Mouse (Mus musculus) hindbrain, postnatal 0 days (tissue): ENCODE measurements around the gene Pitpnm2. TPM values are rescaled to one million over a fixed set of nuclear protein-coding genes. Genes with fewer than 3 reads are reported as not detected.

ENCODE experiments used
- ATAC-seq: fragments of 200-750 bp; cut with Nextera tagmentation; 2 replicates; pipeline ENCODE4 v1.8.0; 2017; ENCODE audit warnings: mild to moderate bottlenecking, moderate TSS enrichment, moderate library complexity
- DNase-seq: peaks from one replicate; pipeline ENCODE4 v3.0.0-alpha.2; 2015; ENCODE audit warnings: low spot score
- H3K27ac ChIP-seq: fragments of 300-500 bp; sonication (generic); 2 replicates; pipeline ENCODE4 v1.5.1; 2014; ENCODE audit warnings: mild to moderate bottlenecking
- H3K27me3 ChIP-seq: fragments of 300-500 bp; sonication (generic); 2 replicates; pipeline ENCODE4 v1.6.1; 2014; ENCODE audit warnings: low read length, mixed read lengths; ENCODE audit not compliant: insufficient read depth
- H3K36me3 ChIP-seq: fragments of 300-500 bp; sonication (generic); 2 replicates; pipeline ENCODE4 v1.6.1; 2014; ENCODE audit warnings: low read length, mixed read lengths; ENCODE audit not compliant: insufficient read depth
- H3K4me1 ChIP-seq: fragments of 300-500 bp; sonication (generic); 2 replicates; pipeline ENCODE4 v1.6.1; 2014; ENCODE audit warnings: antibody characterized with exemption, low read length, mixed read lengths; ENCODE audit not compliant: insufficient read depth
- H3K4me2 ChIP-seq: fragments of 300-500 bp; sonication (generic); 2 replicates; pipeline ENCODE4 v1.6.1; 2014; ENCODE audit warnings: low read depth, mild to moderate bottlenecking, low read length, moderate library complexity, mixed read lengths
- H3K4me3 ChIP-seq: fragments of 300-500 bp; sonication (generic); 2 replicates; pipeline ENCODE4 v1.5.1; 2014; ENCODE audit warnings: low read length
- H3K9ac ChIP-seq: fragments of 300-500 bp; sonication (generic); replicated peaks from 2 replicates; pipeline ENCODE4 v1.6.1; 2014; ENCODE audit warnings: mild to moderate bottlenecking, low read length, moderate library complexity, mixed read lengths
- H3K9me3 ChIP-seq: fragments of 300-500 bp; sonication (generic); 2 replicates; pipeline ENCODE4 v1.6.1; 2016; ENCODE audit warnings: low read length, mixed read lengths
- CTCF ChIP-seq: IDR thresholded peaks from 2 replicates; pipeline ENCODE4 v1.5.1; 2016; ENCODE audit warnings: antibody characterized with exemption, control low read depth, low read depth
- WGBS: fragments of 180-500 bp; shearing (Covaris S2); extraction: QIAGEN DNeasy Blood & Tissue Kit; methylation state at CpG from one replicate; pipeline ENCODE4 v1.1.7; 2014; 5-methylcytosine and 5-hydroxymethylcytosine counted together
- polyA plus RNA-seq: library from polyadenylated mRNA; unstranded; fragments of >200 nt; fragmentation: Nextera tagmentation; extraction: Ambion mirVana; gene quantifications from 2 replicates; pipeline ENCODE4 v1.2.1, GENCODE M21; 2015
- total RNA-seq: library from RNA; depleted of rRNA; stranded (reverse); fragments of >200 nt; gene quantifications from 2 replicates; pipeline ENCODE4 v1.2.3, GENCODE M21; 2014

The Pitpnm2 gene
- total and polyA plus RNA-seq, 2 experiments from 2014 or later = 7.6 to 43.9 TPM

GRCm38 (mm10) chr5:124168428-124169223 is 80.9 kb downstream of the Pitpnm2 start:
- Histone ChIP-seq H3K4me2 (no peak overlapping the region), H3K9ac (no peak overlapping the region), H3K27ac (no peak overlapping the region), H3K9me3 (no peaks in the 10 kb centered on the region), H3K27me3 (no peaks in the 10 kb centered on the region), H3K36me3 (no peaks in the 10 kb centered on the region), H3K4me1 (peaks cover 39% of the 10 kb centered on the region), H3K4me3 (no peak overlapping the region)
- no peak for TF ChIP-seq CTCF
- ATAC-seq (no peak), DNase-seq (no peak)
- WGBS = 83% methylated on average over 12 of the region's 12 CpGs

GRCm38 (mm10) chr5:124167621-124168020 is 81.9 kb downstream of the Pitpnm2 start:
- no peaks in the 10 kb centered on the region for H3K27me3 ChIP-seq
- H3K9ac ChIP-seq = no peak overlapping the region
- ATAC-seq (no peak), DNase-seq (no peak)
- H3K36me3 ChIP-seq = no peaks in the 10 kb centered on the region
- no peak for TF ChIP-seq CTCF
- H3K4me3 ChIP-seq = no peak overlapping the region
- WGBS = 59% methylated on average over 10 of the region's 10 CpGs
- no peak overlapping the region for H3K4me2 ChIP-seq
- no peaks in the 10 kb centered on the region for H3K9me3 ChIP-seq
- H3K27ac ChIP-seq = no peak overlapping the region
- peaks cover 42% of the 10 kb centered on the region for H3K4me1 ChIP-seq

- ATAC-seq (no peak), DNase-seq (peak; percentile 21)
- Histone ChIP-seq H3K9me3 (no peaks in the 10 kb centered on the region), H3K4me2 (no peak overlapping the region), H3K36me3 (no peaks in the 10 kb centered on the region), H3K27me3 (no peaks in the 10 kb centered on the region), H3K9ac (no peak overlapping the region), H3K4me1 (peaks cover 43% of the 10 kb centered on the region), H3K27ac (peak overlapping the region; percentile 73; the same call in 1 of the 2 replicates), H3K4me3 (no peak overlapping the region)
- TF ChIP-seq CTCF = no peak
Observed at GRCm38 (mm10) chr5:124166741-124167140, 82.8 kb downstream of the Pitpnm2 start.

GRCm38 (mm10) chr5:124165622-124166570 is 83.7 kb downstream of the Pitpnm2 start:
- DNase-seq = peak; percentile 79
- TF ChIP-seq CTCF = no peak
- Histone ChIP-seq H3K4me3 (no peak overlapping the region), H3K4me2 (no peak overlapping the region), H3K4me1 (peaks cover 43% of the 10 kb centered on the region), H3K9me3 (no peaks in the 10 kb centered on the region), H3K36me3 (no peaks in the 10 kb centered on the region), H3K27me3 (no peaks in the 10 kb centered on the region), H3K27ac (peak overlapping the region; percentile 73), H3K9ac (no peak overlapping the region)
- peak; percentile 21; the same call in 1 of the 2 replicates for ATAC-seq
- WGBS = 31% methylated on average over 15 of the region's 15 CpGs

- Histone ChIP-seq H3K27me3 (no peaks in the 10 kb centered on the region), H3K9me3 (no peaks in the 10 kb centered on the region), H3K27ac (no peak overlapping the region), H3K4me1 (peaks cover 39% of the 10 kb centered on the region), H3K4me3 (no peak overlapping the region), H3K9ac (no peak overlapping the region), H3K4me2 (no peak overlapping the region), H3K36me3 (no peaks in the 10 kb centered on the region)
- no peak for TF ChIP-seq CTCF
- DNase-seq = no peak
- WGBS = 73% methylated on average over 11 of the region's 11 CpGs
- ATAC-seq = no peak
Observed at GRCm38 (mm10) chr5:124163445-124163844, 86.1 kb downstream of the Pitpnm2 start.

GRCm38 (mm10) chr5:124162577-124162976 is 87.0 kb downstream of the Pitpnm2 start:
- Histone ChIP-seq H3K9me3 (no peaks in the 10 kb centered on the region), H3K4me1 (peaks cover 34% of the 10 kb centered on the region)

More at GRCm38 (mm10) chr5:124162577-124162976, 87.0 kb downstream of the Pitpnm2 start:
- Histone ChIP-seq H3K36me3 (no peaks in the 10 kb centered on the region), H3K4me3 (no peak overlapping the region), H3K9ac (no peak overlapping the region), H3K4me2 (no peak overlapping the region), H3K27me3 (no peaks in the 10 kb centered on the region), H3K27ac (0 out of 2 replicates have a peak overlapping the region, but pooled peaks have one; percentile 1)
- DNase-seq (peak; percentile 90), ATAC-seq (peak; percentile 67)
- 30% methylated on average over 5 of the region's 5 CpGs for WGBS
- TF ChIP-seq CTCF = peak; percentile 80
